Mouse (Mus musculus) CH12.LX (cell line): ENCODE results near the gene Slc25a48. TPM values are rescaled to one million over a fixed set of nuclear protein-coding genes. Genes with fewer than 3 reads are reported as not detected.

Experiments used
- DNase-seq: peaks from one replicate; pipeline ENCODE4 v3.0.0-alpha.2; 2013; ENCODE audit errors: extremely low read depth
- H3K27ac ChIP-seq: 2 replicates; pipeline ENCODE4 v1.5.1; 2012; ENCODE audit warnings: low read depth, mild to moderate bottlenecking, control low read depth, moderate library complexity; ENCODE audit not compliant: insufficient read depth
- H3K27me3 ChIP-seq: replicated peaks from 2 replicates; pipeline ENCODE3; 2012; ENCODE audit warnings: inconsistent platforms
- H3K36me3 ChIP-seq, 2 experiments: replicated peaks in 1 of 2; 2 replicates each; pipeline versions ENCODE3 to v1.6.1; 2012; ENCODE audit warnings: inconsistent platforms in 1 of 2, low read length in 1 of 2, mild to moderate bottlenecking in 1 of 2, mixed read lengths in 1 of 2, moderate library complexity in 1 of 2; ENCODE audit not compliant: control insufficient read depth in 1 of 2, insufficient read depth in 1 of 2
- H3K4me1 ChIP-seq, 2 experiments: 2 replicates each; pipeline ENCODE4 v1.6.1; 2012; ENCODE audit warnings: inconsistent platforms in 1 of 2, moderate library complexity in 1 of 2; ENCODE audit not compliant: insufficient read depth in 2 of 2, control insufficient read depth in 1 of 2
- H3K4me2 ChIP-seq: 2 replicates; pipeline ENCODE4 v1.6.1; 2012; ENCODE audit warnings: low read depth, mild to moderate bottlenecking, control low read depth; ENCODE audit not compliant: poor library complexity, insufficient read depth, severe bottlenecking
- H3K4me3 ChIP-seq, 3 experiments: fragments of 150-350 bp in 1 of 3; sonication (generic) in 1 of 3; replicated peaks in 1 of 3; 2 replicates each; pipeline versions ENCODE3 to v1.5.1; 2011 to 2012; ENCODE audit warnings: low read depth in 2 of 3, low read length in 2 of 3, mild to moderate bottlenecking in 2 of 3, moderate library complexity in 2 of 3, control low read depth in 1 of 3, improper control_type of control experiment in 1 of 3, inconsistent platforms in 1 of 3, mixed read lengths in 1 of 3; ENCODE audit not compliant: poor library complexity in 1 of 3
- H3K79me2 ChIP-seq: replicated peaks from 2 replicates; pipeline ENCODE4 v1.6.1; 2012; ENCODE audit warnings: mild to moderate bottlenecking, moderate library complexity; ENCODE audit not compliant: control insufficient read depth, poor library complexity, insufficient read depth, severe bottlenecking; ENCODE audit errors: extremely low read depth
- H3K9ac ChIP-seq: 2 replicates; pipeline ENCODE4 v1.6.1; 2012; ENCODE audit warnings: low read depth, mild to moderate bottlenecking, control low read depth, moderate library complexity; ENCODE audit not compliant: insufficient read depth
- H3K9me3 ChIP-seq: replicated peaks from 2 replicates; pipeline ENCODE3; 2012; ENCODE audit warnings: low read length, inconsistent platforms, mixed read lengths
- CHD2 ChIP-seq: IDR thresholded peaks from 2 replicates; pipeline ENCODE4 v1.6.1; 2011; ENCODE audit warnings: low read length, improper control_type of control experiment
- CTCF ChIP-seq, 2 experiments: IDR thresholded peaks in 1 of 2; conservative IDR thresholded peaks in 1 of 2; 2 replicates each; pipeline ENCODE4 v1.5.1; 2011 to 2012; ENCODE audit warnings: low read depth in 2 of 2, low read length in 2 of 2, improper control_type of control experiment in 1 of 2, inconsistent platforms in 1 of 2, mild to moderate bottlenecking in 1 of 2, moderate library complexity in 1 of 2
- E2F4 ChIP-seq: IDR thresholded peaks from 2 replicates; pipeline ENCODE4 v1.6.1; 2011; ENCODE audit warnings: low read depth, low read length, improper control_type of control experiment; ENCODE audit not compliant: insufficient replicate concordance
- EP300 ChIP-seq: IDR thresholded peaks from 2 replicates; pipeline ENCODE4 v1.6.1; 2011; ENCODE audit warnings: low read length, improper control_type of control experiment
- GABPA ChIP-seq: IDR thresholded peaks from 2 replicates; pipeline ENCODE4 v1.6.1; 2012; ENCODE audit warnings: low read depth, low read length, improper control_type of control experiment, inconsistent platforms; ENCODE audit not compliant: insufficient replicate concordance
- IRF4 ChIP-seq: IDR thresholded peaks from 2 replicates; pipeline ENCODE4 v1.6.1; 2014; ENCODE audit warnings: low read depth, mild to moderate bottlenecking, inconsistent platforms, low read length, improper control_type of control experiment
- JUN ChIP-seq: IDR thresholded peaks from 2 replicates; pipeline ENCODE4 v1.6.1; 2011; ENCODE audit warnings: low read depth, mild to moderate bottlenecking, low read length, improper control_type of control experiment, moderate library complexity; ENCODE audit not compliant: insufficient read depth
- JUND ChIP-seq: conservative IDR thresholded peaks from 2 replicates; pipeline ENCODE4 v1.6.1; 2011; ENCODE audit warnings: low read depth, low read length, improper control_type of control experiment
- KAT2A ChIP-seq: IDR thresholded peaks from 2 replicates; pipeline ENCODE4 v1.6.1; 2012; ENCODE audit warnings: low read length, improper control_type of control experiment, inconsistent platforms; ENCODE audit not compliant: insufficient replicate concordance
- MAX ChIP-seq: IDR thresholded peaks from 2 replicates; pipeline ENCODE4 v1.6.1; 2011; ENCODE audit warnings: low read length, improper control_type of control experiment
- POLR2A ChIP-seq: IDR thresholded peaks from 2 replicates; pipeline ENCODE4 v1.6.1; 2011; ENCODE audit warnings: low read depth, mild to moderate bottlenecking, improper control_type of control experiment, low read length
- RAD21 ChIP-seq: IDR thresholded peaks from 2 replicates; pipeline ENCODE4 v1.6.1; 2011; ENCODE audit warnings: low read depth, mild to moderate bottlenecking, low read length, improper control_type of control experiment, moderate library complexity
- SMC3 ChIP-seq: IDR thresholded peaks from 2 replicates; pipeline ENCODE4 v1.6.1; 2011; ENCODE audit warnings: low read depth, low read length, improper control_type of control experiment
- TBP ChIP-seq: conservative IDR thresholded peaks from 2 replicates; pipeline ENCODE4 v1.6.1; 2011; ENCODE audit warnings: low read depth, low read length, improper control_type of control experiment
- USF1 ChIP-seq: IDR thresholded peaks from 2 replicates; pipeline ENCODE4 v1.6.1; 2014; ENCODE audit warnings: low read depth, mild to moderate bottlenecking, inconsistent platforms, low read length, improper control_type of control experiment
- ZC3H11A ChIP-seq: IDR thresholded peaks from 2 replicates; pipeline ENCODE4 v1.6.1; 2012; ENCODE audit warnings: low read depth, mild to moderate bottlenecking, inconsistent platforms, low read length, improper control_type of control experiment
- ZMIZ1 ChIP-seq: IDR thresholded peaks from 2 replicates; pipeline ENCODE4 v1.6.1; 2012; ENCODE audit warnings: low read depth, mild to moderate bottlenecking, inconsistent platforms, low read length, improper control_type of control experiment
- ZNF384 ChIP-seq: IDR thresholded peaks from 2 replicates; pipeline ENCODE4 v1.6.1; 2012; ENCODE audit warnings: low read depth, low read length, improper control_type of control experiment, inconsistent platforms
- dilution Hi-C: fragments of 300-500 bp; cut with MboI; formaldehyde crosslinking; loops from 2 replicates; pipeline ENCODE4 v1.14.3; 2020; ENCODE audit warnings: low sequenced_read_pairs; ENCODE audit not compliant: extremely low pct_unique_long_range_greater_than_20kb, extremely low pct_ligation_motif_present
- in situ Hi-C: fragments of 300-500 bp; cut with MboI; formaldehyde crosslinking; loops from 3 replicates; pipeline ENCODE4 v1.14.3; 2019; ENCODE audit warnings: low sequenced_read_pairs, low pct_ligation_motif_present, low pct_unique_long_range_greater_than_20kb, mixed read lengths
- polyA plus RNA-seq: library from polyadenylated mRNA; unstranded; fragments of >175 nt; gene quantifications from 2 replicates; pipeline ENCODE4 v1.2.1, GENCODE M21; 2012; ENCODE audit warnings: low read depth; ENCODE audit not compliant: insufficient read length
- total RNA-seq, 2 experiments: library from RNA; depleted of rRNA; stranded (reverse); fragments of 300-350 nt in 1 of 2; fragments of >200 nt in 1 of 2; gene quantifications; 2 replicates each; pipeline ENCODE4 v1.2.3; 2012 to 2014

Gene Slc25a48
- total and polyA plus RNA-seq, 3 experiments, result not detected

GRCm38 (mm10) chr13:56500132-56500531, 62.0 kb downstream of the Slc25a48 start:
- Histone ChIP-seq H3K27me3 (peaks cover 57% of the 10 kb centered on the region), H3K79me2 (no peaks in the 10 kb centered on the region), H3K9ac (no peak overlapping the region), H3K9me3 (peaks cover 2% of the 10 kb centered on the region), H3K4me3 (no peak overlapping the region), H3K4me1 (no peaks in the 10 kb centered on the region), H3K4me2 (no peak overlapping the region), H3K36me3 (no peaks in the 10 kb centered on the region), H3K27ac (no peak overlapping the region)
- TF ChIP-seq KAT2A (no peak), ZMIZ1 (no peak), MAX (no peak), POLR2A (no peak), SMC3 (0 out of 2 replicates have a peak, but pooled peaks have one; percentile 4), ZC3H11A (no peak), GABPA (no peak), RAD21 (peak; percentile 26), EP300 (no peak), CHD2 (no peak), USF1 (no peak), ZNF384 (no peak), TBP (0 out of 2 replicates have a peak, but pooled peaks have one; percentile 37), IRF4 (no peak), JUN (no peak), JUND (no peak), CTCF (conservative IDR thresholded peaks at IDR 0.05 in 1 of 2, IDR thresholded peaks at IDR 0.05 in 1 of 2; ENCODE audit: low read depth in 2 of 2, low read length in 2 of 2) (peak in 1 of 2 experiments; percentile 29; a peak in 2 of 4 replicates)
- dilution Hi-C loops, result no loop called here
- in situ Hi-C loops, result no loop called here
- no peak for DNase-seq

- Histone ChIP-seq H3K9me3 (peaks cover 2% of the 10 kb centered on the region), H3K4me1 (no peaks in the 10 kb centered on the region), H3K9ac (no peak overlapping the region), H3K4me2 (no peak overlapping the region), H3K4me3 (no peak overlapping the region), H3K36me3 (no peaks in the 10 kb centered on the region), H3K79me2 (no peaks in the 10 kb centered on the region), H3K27ac (no peak overlapping the region), H3K27me3 (peaks cover 61% of the 10 kb centered on the region)
- DNase-seq, result no peak
- TF ChIP-seq ZC3H11A (no peak), E2F4 (no peak), IRF4 (no peak)
- dilution Hi-C loops (no loop called here), in situ Hi-C loops (no loop called here)
Measured at GRCm38 (mm10) chr13:56500636-56501035, 62.5 kb downstream of the Slc25a48 start.
